Comparison of ENCODE assay signal across 8 mouse cellular contexts in genomic region chr7:24600941-24601597, GRCm38 (mm10). TPM values are rescaled to one million over a fixed set of nuclear protein-coding genes. Genes with fewer than 3 reads are reported as not detected.
DNase-seq lines count a peak whose midpoint lies in the region; ATAC-seq lines count a peak whose summit lies in the region.

No protein-coding gene starts in this region.

- peak; percentile 99 for ATAC-seq in common myeloid progenitor, adult 5-6 weeks (replicated peaks; ENCODE audit: low read depth, poor library complexity, severe bottlenecking)

- H3K36me3 ChIP-seq in megakaryocyte, embryonic 14.5 days (replicated peaks; ENCODE audit: low read length) = peaks cover 5% of the 10 kb centered on the region

- peaks cover 20% of the 10 kb centered on the region for H3K4me1 ChIP-seq in megakaryocyte, embryonic 14.5 days

- H3K4me3 ChIP-seq in megakaryocyte, embryonic 14.5 days (replicated peaks) = peak overlapping the region; percentile 15

- DNase-seq in ZHBTc4 (ENCODE audit: low read depth, low spot score) = peak; percentile 96
- DNase-seq in gastrocnemius, adult 8-10 months (ENCODE audit: low spot score in 2 of 2) = peak; percentile 88 to 90
- peak; percentile 86 for DNase-seq in hindlimb bud, embryonic 11.5 days (ENCODE audit: extremely low spot score, low read depth, low spot score)
- peak; percentile 88 for DNase-seq in left cerebral cortex, adult 8-10 months (ENCODE audit: low spot score in 2 of 2)
- peak; percentile 97 to 99 for DNase-seq in right cerebral cortex, adult 2 months (ENCODE audit: low spot score in 2 of 2)
- peak; percentile 90 for DNase-seq in urinary bladder, postnatal 10 days (ENCODE audit: low spot score)

- no peaks in the 10 kb centered on the region for H3K27me3 ChIP-seq in megakaryocyte, embryonic 14.5 days (replicated peaks)

- no peaks in the 10 kb centered on the region for H3K9me3 ChIP-seq in megakaryocyte, embryonic 14.5 days

RNA-seq across cellular contexts. Expression of gene Phldb3, which starts 9.5 kb away (rescaled TPM):
- 9.6 and 14.7 TPM in 2 replicates for total RNA-seq in common myeloid progenitor, adult 5-6 weeks (2017)
- total RNA-seq in gastrocnemius, adult 8-10 months (2022) = under 1 TPM; 0.27 to 0.75 (median 0.61) TPM
- total RNA-seq in left cerebral cortex, adult 8-10 months (2022) = under 1 TPM in 3 of 4 experiments, not detected in 1; 0.13 to 0.39 (median 0.27) TPM
- 2.0 and 8.9 TPM in 2 replicates for polyA plus RNA-seq in megakaryocyte, embryonic 14.5 days (2012; ENCODE audit: insufficient read depth, low replicate concordance)

RNA-seq across cellular contexts. Expression of gene Zfp575, which starts 13.6 kb away (rescaled TPM):
- total RNA-seq in common myeloid progenitor, adult 5-6 weeks (2017) = not detected in 2 replicates
- total RNA-seq in gastrocnemius, adult 8-10 months (2022) = under 1 TPM in 1 of 4 experiments, not detected in 3; 0.10 TPM
- total RNA-seq in left cerebral cortex, adult 8-10 months (2022) = 1 to 10 TPM; 5.3 to 6.9 (median 5.7) TPM
- 0.30 TPM in 1 of 2 replicates, not detected in the other for polyA plus RNA-seq in megakaryocyte, embryonic 14.5 days (2012; ENCODE audit: insufficient read depth, low replicate concordance)

RNA-seq across cellular contexts. Expression of gene Ethe1, which starts 13.7 kb away (rescaled TPM):
- 13.2 and 14.6 TPM in 2 replicates for total RNA-seq in common myeloid progenitor, adult 5-6 weeks (2017)
- total RNA-seq in gastrocnemius, adult 8-10 months (2022) = 10 to 100 TPM; 23.1 to 30.0 (median 24.6) TPM
- total RNA-seq in left cerebral cortex, adult 8-10 months (2022) = 10 to 100 TPM; 13.3 to 16.0 (median 15.1) TPM
- polyA plus RNA-seq in megakaryocyte, embryonic 14.5 days (2012; ENCODE audit: insufficient read depth, low replicate concordance) = 14.5 and 17.5 TPM in 2 replicates

RNA-seq across cellular contexts. Expression of gene Lypd3, which starts 35.3 kb away (rescaled TPM):
- not detected in 2 replicates for total RNA-seq in common myeloid progenitor, adult 5-6 weeks (2017)
- not detected for total RNA-seq in gastrocnemius, adult 8-10 months (2022)
- total RNA-seq in left cerebral cortex, adult 8-10 months (2022) = 1 to 10 TPM in 1 of 4 experiments, under 1 TPM in 3; 0.44 to 1.3 (median 0.63) TPM
- polyA plus RNA-seq in megakaryocyte, embryonic 14.5 days (2012; ENCODE audit: insufficient read depth, low replicate concordance) = not detected in 2 replicates

RNA-seq across cellular contexts. Expression of gene Xrcc1, which starts 55.0 kb away (rescaled TPM):
- total RNA-seq in common myeloid progenitor, adult 5-6 weeks (2017) = 32.2 and 37.0 TPM in 2 replicates
- total RNA-seq in gastrocnemius, adult 8-10 months (2022) = 10 to 100 TPM; 16.1 to 22.1 (median 17.3) TPM
- 10 to 100 TPM; 37.2 to 39.8 (median 38.5) TPM for total RNA-seq in left cerebral cortex, adult 8-10 months (2022)
- 101 and 159 TPM in 2 replicates for polyA plus RNA-seq in megakaryocyte, embryonic 14.5 days (2012; ENCODE audit: insufficient read depth, low replicate concordance)

Comparison
In these comparisons a context has a peak if more than half of its experiments do, and no peak if none do; other contexts are left out.
1. Peak in every context shown above with its lines: DNase-seq, ATAC-seq and H3K4me3 ChIP-seq.